Mouse (Mus musculus) MEL (cell line): Measurements from ENCODE around the gene Mbd3. TPM values are rescaled to one million over a fixed set of nuclear protein-coding genes. Genes with fewer than 3 reads are reported as not detected.

Experiments used
- DNase-seq: peaks from one replicate; pipeline ENCODE4 v3.0.0; 2011; ENCODE audit warnings: low read depth, low spot score
- H3K27ac ChIP-seq: 2 replicates; pipeline ENCODE4 v1.5.1; 2012; ENCODE audit warnings: low read depth, mild to moderate bottlenecking, control low read depth, low read length, moderate library complexity; ENCODE audit not compliant: control insufficient read depth
- H3K27me3 ChIP-seq, 2 experiments: fragments of 150-350 bp in 1 of 2; sonication (generic) in 1 of 2; 2 replicates each; pipeline ENCODE4 v1.6.1; 2012; ENCODE audit warnings: low read length in 2 of 2, mild to moderate bottlenecking in 2 of 2, improper control_type of control experiment in 1 of 2, moderate library complexity in 1 of 2; ENCODE audit not compliant: insufficient read depth in 2 of 2, control insufficient read depth in 1 of 2
- H3K36me3 ChIP-seq, 2 experiments: 2 replicates each; pipeline ENCODE4 v1.6.1; 2012 to 2014; ENCODE audit warnings: low read length in 2 of 2, improper control_type of control experiment in 1 of 2, inconsistent platforms in 1 of 2, mild to moderate bottlenecking in 1 of 2; ENCODE audit not compliant: insufficient read depth in 2 of 2, control insufficient read depth in 1 of 2
- H3K4me1 ChIP-seq, 2 experiments: fragments of 150-350 bp in 1 of 2; sonication (generic) in 1 of 2; 2 replicates each; pipeline ENCODE4 v1.6.1; 2012; ENCODE audit warnings: low read length in 2 of 2, improper control_type of control experiment in 1 of 2, mild to moderate bottlenecking in 1 of 2; ENCODE audit not compliant: insufficient read depth in 2 of 2, control insufficient read depth in 1 of 2
- H3K4me3 ChIP-seq, 2 experiments: fragments of 150-350 bp in 1 of 2; sonication (generic) in 1 of 2; 2 replicates each; pipeline ENCODE4 v1.5.1; 2012; ENCODE audit warnings: low read depth in 2 of 2, low read length in 2 of 2, mild to moderate bottlenecking in 2 of 2, moderate library complexity in 2 of 2, control low read depth in 1 of 2, improper control_type of control experiment in 1 of 2; ENCODE audit not compliant: control insufficient read depth in 1 of 2, insufficient read depth in 1 of 2
- H3K79me2 ChIP-seq: 2 replicates; pipeline ENCODE4 v1.6.1; 2012; ENCODE audit warnings: mild to moderate bottlenecking, low read length, moderate library complexity; ENCODE audit not compliant: control insufficient read depth, poor library complexity, insufficient read depth
- H3K9ac ChIP-seq: 2 replicates; pipeline ENCODE4 v1.6.1; 2012; ENCODE audit warnings: low read depth, mild to moderate bottlenecking, control low read depth, low read length, moderate library complexity; ENCODE audit not compliant: control insufficient read depth, poor library complexity, severe bottlenecking
- H3K9me3 ChIP-seq: fragments of 150-350 bp; sonication (generic); replicated peaks from 2 replicates; pipeline ENCODE4 v1.6.1; 2012; ENCODE audit warnings: mild to moderate bottlenecking, low read length, improper control_type of control experiment, moderate library complexity; ENCODE audit not compliant: insufficient read depth
- CHD1 ChIP-seq: IDR thresholded peaks from 2 replicates; pipeline ENCODE4 v1.6.1; 2012; ENCODE audit warnings: low read depth, mild to moderate bottlenecking, inconsistent platforms, low read length, improper control_type of control experiment
- CTCF ChIP-seq, 3 experiments: IDR thresholded peaks in 2 of 3; conservative IDR thresholded peaks in 1 of 3; 2 replicates each; pipeline ENCODE4 v1.5.1; 2011 to 2012; ENCODE audit warnings: low read length in 3 of 3, low read depth in 2 of 3, mild to moderate bottlenecking in 2 of 3, improper control_type of control experiment in 1 of 3, inconsistent platforms in 1 of 3, mixed read lengths in 1 of 3, moderate library complexity in 1 of 3; ENCODE audit not compliant: control insufficient read depth in 1 of 3, insufficient read depth in 1 of 3, poor library complexity in 1 of 3, severe bottlenecking in 1 of 3
- E2F4 ChIP-seq: IDR thresholded peaks from 2 replicates; pipeline ENCODE4 v1.6.1; 2011; ENCODE audit warnings: low read depth, low read length, improper control_type of control experiment, borderline replicate concordance
- ELF1 ChIP-seq: IDR thresholded peaks from 2 replicates; pipeline ENCODE4 v1.6.1; 2014; ENCODE audit warnings: low read depth, mild to moderate bottlenecking, inconsistent platforms, low read length, improper control_type of control experiment, moderate library complexity
- GABPA ChIP-seq: IDR thresholded peaks from 2 replicates; pipeline ENCODE4 v1.6.1; 2012; ENCODE audit warnings: low read depth, mild to moderate bottlenecking, inconsistent platforms, low read length, improper control_type of control experiment, moderate library complexity
- JUND ChIP-seq: IDR thresholded peaks from 2 replicates; pipeline ENCODE4 v1.6.1; 2011; ENCODE audit warnings: low read depth, mild to moderate bottlenecking, improper control_type of control experiment, low read length
- MAFK ChIP-seq: IDR thresholded peaks from 2 replicates; pipeline ENCODE4 v1.6.1; 2011; ENCODE audit warnings: low read depth, mild to moderate bottlenecking, low read length, improper control_type of control experiment, borderline replicate concordance
- MAZ ChIP-seq: IDR thresholded peaks from 2 replicates; pipeline ENCODE4 v1.6.1; 2012; ENCODE audit warnings: low read depth, mild to moderate bottlenecking, inconsistent platforms, low read length, improper control_type of control experiment
- MEF2A ChIP-seq: IDR thresholded peaks from 2 replicates; pipeline ENCODE4 v1.6.1; 2014; ENCODE audit warnings: low read depth, mild to moderate bottlenecking, inconsistent platforms, low read length, improper control_type of control experiment; ENCODE audit not compliant: poor library complexity, insufficient replicate concordance, severe bottlenecking; ENCODE audit errors: extremely low read depth
- MXI1 ChIP-seq: IDR thresholded peaks from 2 replicates; pipeline ENCODE4 v1.6.1; 2011; ENCODE audit warnings: mild to moderate bottlenecking, low read depth, low read length, improper control_type of control experiment
- MYB ChIP-seq: IDR thresholded peaks from 2 replicates; pipeline ENCODE4 v1.6.1; 2011; ENCODE audit warnings: mild to moderate bottlenecking, low read depth, low read length, improper control_type of control experiment
- MYC ChIP-seq: IDR thresholded peaks from 2 replicates; pipeline ENCODE4 v1.6.1; 2011; ENCODE audit warnings: low read depth, mild to moderate bottlenecking, low read length, improper control_type of control experiment, moderate library complexity
- NELFE ChIP-seq: IDR thresholded peaks from 2 replicates; pipeline ENCODE4 v1.6.1; 2011; ENCODE audit warnings: low read depth, low read length, improper control_type of control experiment
- NRF1 ChIP-seq: IDR thresholded peaks from 2 replicates; pipeline ENCODE4 v1.6.1; 2014; ENCODE audit warnings: low read depth, mild to moderate bottlenecking, inconsistent platforms, low read length, improper control_type of control experiment, moderate library complexity; ENCODE audit not compliant: poor library complexity, insufficient read depth, severe bottlenecking
- POLR2A ChIP-seq, 2 experiments: IDR thresholded peaks; 2 replicates each; pipeline ENCODE4 v1.6.1; 2011 to 2012; ENCODE audit warnings: low read length in 2 of 2, mild to moderate bottlenecking in 2 of 2, control low read depth in 1 of 2, improper control_type of control experiment in 1 of 2, low read depth in 1 of 2, moderate library complexity in 1 of 2; ENCODE audit not compliant: control insufficient read depth in 1 of 2, insufficient read depth in 1 of 2, poor library complexity in 1 of 2
- POLR2AphosphoS5 ChIP-seq: IDR thresholded peaks from 2 replicates; pipeline ENCODE4 v1.6.1; 2012; ENCODE audit warnings: low read depth, borderline replicate concordance, mild to moderate bottlenecking, inconsistent platforms, low read length, moderate library complexity, mixed read lengths
- RAD21 ChIP-seq: IDR thresholded peaks from 2 replicates; pipeline ENCODE4 v1.6.1; 2011; ENCODE audit warnings: mild to moderate bottlenecking, low read depth, low read length, improper control_type of control experiment
- SMC3 ChIP-seq: IDR thresholded peaks from 2 replicates; pipeline ENCODE4 v1.6.1; 2011; ENCODE audit warnings: low read depth, low read length, improper control_type of control experiment
- TBP ChIP-seq: IDR thresholded peaks from 2 replicates; pipeline ENCODE4 v1.8.0; 2011; ENCODE audit warnings: low read depth, low read length, improper control_type of control experiment
- TCF12 ChIP-seq: IDR thresholded peaks from 2 replicates; pipeline ENCODE4 v1.6.1; 2014; ENCODE audit warnings: low read depth, mild to moderate bottlenecking, inconsistent platforms, low read length, improper control_type of control experiment, moderate library complexity
- USF1 ChIP-seq: IDR thresholded peaks from 2 replicates; pipeline ENCODE4 v1.6.1; 2014; ENCODE audit warnings: low read depth, mild to moderate bottlenecking, inconsistent platforms, low read length, improper control_type of control experiment, moderate library complexity
- USF2 ChIP-seq, 2 experiments: IDR thresholded peaks; 2 replicates each; pipeline ENCODE4 v1.6.1; 2011 to 2012; ENCODE audit warnings: improper control_type of control experiment in 2 of 2, low read length in 2 of 2, borderline replicate concordance in 1 of 2, inconsistent platforms in 1 of 2, low read depth in 1 of 2, mild to moderate bottlenecking in 1 of 2; ENCODE audit not compliant: insufficient read depth in 1 of 2
- ZC3H11A ChIP-seq: IDR thresholded peaks from 2 replicates; pipeline ENCODE4 v1.6.1; 2012; ENCODE audit warnings: low read depth, mild to moderate bottlenecking, inconsistent platforms, low read length, improper control_type of control experiment
- ZKSCAN1 ChIP-seq: IDR thresholded peaks from 2 replicates; pipeline ENCODE4 v1.6.1; 2012; ENCODE audit warnings: low read depth, mild to moderate bottlenecking, inconsistent platforms, low read length, improper control_type of control experiment, moderate library complexity
- ZMIZ1 ChIP-seq: IDR thresholded peaks from 2 replicates; pipeline ENCODE4 v1.6.1; 2012; ENCODE audit warnings: low read depth, mild to moderate bottlenecking, inconsistent platforms, low read length, improper control_type of control experiment, moderate library complexity
- polyA plus RNA-seq, 2 experiments: library from polyadenylated mRNA; stranded (reverse) in 1 of 2; unstranded in 1 of 2; fragments of >175 nt in 1 of 2; fragments of >200 nt in 1 of 2; gene quantifications; 2 replicates each; pipeline versions ENCODE4 v1.2.1 to v1.2.4; 2012; ENCODE audit warnings: low replicate concordance in 2 of 2, low read depth in 1 of 2; ENCODE audit not compliant: insufficient read length in 2 of 2, insufficient read depth in 1 of 2, missing spikeins in 1 of 2
- total RNA-seq: library from RNA; depleted of rRNA; stranded (reverse); fragments of 300-350 nt; gene quantifications from 2 replicates; pipeline ENCODE4 v1.2.3, GENCODE M21; 2012

Mbd3 gene
- total and polyA plus RNA-seq, 3 experiments = 81.4 to 289 TPM; not detected in 1

DNA sequence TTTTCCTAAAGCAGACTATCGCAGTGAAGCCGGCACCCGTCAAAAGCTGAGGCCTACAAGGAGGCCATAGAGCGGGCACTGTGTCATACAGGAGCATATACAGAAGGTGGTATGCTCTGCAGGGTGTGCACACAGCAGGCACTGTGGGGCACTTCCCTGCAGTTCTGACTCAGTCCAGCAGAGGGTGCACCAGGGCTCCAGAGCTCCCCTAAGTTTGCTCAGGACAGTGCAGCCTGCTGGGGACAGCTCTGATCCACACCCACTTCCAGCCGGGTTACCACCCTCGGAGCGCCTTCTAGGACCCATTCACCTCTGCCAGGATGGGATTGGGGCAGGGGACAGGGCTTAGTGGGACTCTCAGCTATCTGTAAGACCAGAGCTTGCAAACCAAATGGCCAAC lies 49.1 kb downstream of the Mbd3 start:
- H3K4me3 ChIP-seq = no peak overlapping the region
- DNase-seq = peak; percentile 91
- H3K4me1 ChIP-seq = peaks cover 20 to 26% of the 10 kb centered on the region in 2 experiments
- H3K9me3 ChIP-seq = no peaks in the 10 kb centered on the region
- H3K9ac ChIP-seq = no peak overlapping the region
- no peaks in the 10 kb centered on the region; the same call in 1 of the 2 replicates for H3K79me2 ChIP-seq
- no peak for TF ChIP-seq MEF2A
- no peak for TF ChIP-seq ZKSCAN1
- TF ChIP-seq POLR2AphosphoS5 = no peak
- TF ChIP-seq MAFK = no peak
- peak; percentile 44; the same call in 1 of the 2 replicates for TF ChIP-seq MAZ
- TF ChIP-seq MYB = no peak
- peak; percentile 52 for TF ChIP-seq RAD21
- TF ChIP-seq TCF12 = no peak
- peak; percentile 24; the same call in 1 of the 2 replicates for TF ChIP-seq MXI1
- TF ChIP-seq SMC3 = peak; percentile 90
- no peak for TF ChIP-seq NRF1
- TF ChIP-seq MYC = 0 out of 2 replicates have a peak, but pooled peaks have one; percentile 12
- TF ChIP-seq E2F4 = no peak
- TF ChIP-seq CTCF (IDR thresholded peaks at IDR 0.05 in 2 of 3, conservative IDR thresholded peaks at IDR 0.05 in 1 of 3; ENCODE audit: control insufficient read depth in 1 of 3, insufficient read depth in 1 of 3, low read depth in 2 of 3, low read length in 3 of 3, poor library complexity in 1 of 3, severe bottlenecking in 1 of 3) = peak; percentile 94 to 97 (median 95)
- TF ChIP-seq JUND = no peak
- TF ChIP-seq ZMIZ1 = no peak
- TF ChIP-seq ELF1 = no peak
- no peak for TF ChIP-seq TBP
- no peak for TF ChIP-seq POLR2A (IDR thresholded peaks at IDR 0.05; ENCODE audit: control insufficient read depth in 1 of 2, insufficient read depth in 1 of 2, low read depth in 1 of 2, low read length in 2 of 2, poor library complexity in 1 of 2)
- no peak for TF ChIP-seq USF2 (IDR thresholded peaks at IDR 0.05; ENCODE audit: borderline replicate concordance in 1 of 2, insufficient read depth in 1 of 2, low read depth in 1 of 2, low read length in 2 of 2)
- no peak for TF ChIP-seq GABPA
- TF ChIP-seq CHD1 = no peak
- TF ChIP-seq ZC3H11A = peak; percentile 39
- TF ChIP-seq USF1 = no peak
- no peak for TF ChIP-seq NELFE
- no peak overlapping the region for H3K27ac ChIP-seq
- no peaks in the 10 kb centered on the region for H3K27me3 ChIP-seq
- H3K36me3 ChIP-seq = peaks cover 0 to 16% of the 10 kb centered on the region in 2 experiments; a peak in 2 of 4 replicates
